Mouse (Mus musculus) ES-CJ7 (cell line): ENCODE data around the gene Zfp768.

Experiments
- DNase-seq: peaks from one replicate; pipeline ENCODE4 v3.0.0; 2011; ENCODE audit warnings: low read depth, low spot score

The Zfp768 gene

DNA sequence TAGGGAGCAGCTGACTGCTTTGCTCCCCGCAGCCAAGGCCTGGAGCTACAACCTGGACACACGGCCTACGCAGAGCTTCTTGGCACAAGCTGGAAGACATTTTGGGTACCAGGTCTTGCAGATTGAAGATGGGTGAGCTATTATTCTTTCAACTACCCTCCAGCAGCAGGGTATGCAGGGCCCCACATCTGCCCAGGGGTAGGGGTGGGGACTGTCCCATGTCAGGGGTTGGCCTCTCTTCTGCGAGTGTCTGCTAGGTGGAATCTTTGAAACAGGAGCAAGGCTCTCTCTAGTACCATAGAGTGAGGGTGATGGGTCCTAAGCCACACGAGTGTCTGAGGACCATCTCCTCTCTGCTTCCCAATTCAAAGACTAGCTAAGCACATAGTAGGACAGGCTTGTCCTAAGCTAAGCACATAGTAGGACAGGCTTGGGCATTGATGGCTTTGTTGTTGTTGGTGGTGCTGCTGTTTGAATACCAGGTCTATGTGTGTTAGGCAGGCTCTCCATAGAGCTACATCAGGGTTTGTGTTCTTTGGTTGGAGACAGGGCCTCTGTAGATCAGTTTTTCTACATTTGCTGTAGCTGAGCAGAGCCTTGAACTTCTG lies 47.7 kb downstream of the Zfp768 start:
- DNase-seq = no peak

DNA sequence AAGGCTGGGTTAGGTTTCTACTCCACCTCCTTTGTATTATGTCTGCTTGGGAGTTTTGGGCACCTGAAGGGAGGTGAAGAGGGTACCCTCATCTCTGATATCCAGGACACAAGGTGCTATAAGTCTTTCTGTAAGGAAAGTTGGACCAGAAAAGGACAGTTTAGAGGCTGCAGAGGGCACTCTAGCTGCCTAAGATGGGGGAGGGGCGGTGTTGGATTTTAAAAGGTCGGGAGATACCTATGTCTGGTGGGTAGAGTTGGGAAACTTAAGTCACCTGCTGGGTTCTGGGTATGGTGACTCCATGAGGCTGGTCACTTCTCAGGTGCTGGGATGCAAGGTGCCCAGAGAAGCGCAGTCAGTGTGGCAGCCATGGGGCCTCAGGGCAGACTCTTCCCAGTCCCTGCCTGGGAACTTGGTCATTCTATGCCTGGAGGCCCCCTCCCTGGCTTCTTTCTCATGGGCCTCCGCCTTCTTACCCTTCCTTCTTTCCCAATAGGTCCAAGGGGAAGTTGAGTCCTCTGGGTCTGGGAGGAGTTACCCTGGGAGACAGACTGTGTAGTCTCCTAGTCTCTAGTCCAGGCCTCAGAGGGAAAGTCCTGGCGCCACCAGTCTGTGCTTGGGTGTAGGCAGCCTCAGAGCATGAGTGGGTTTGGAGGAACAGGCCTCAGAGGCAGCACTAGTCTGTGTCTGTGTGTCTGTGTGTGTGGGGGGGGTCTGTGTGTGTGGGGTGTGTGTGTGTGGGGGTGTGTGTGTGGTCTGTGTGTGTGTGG lies 48.4 kb downstream of the Zfp768 start:
- no peak for DNase-seq

DNA sequence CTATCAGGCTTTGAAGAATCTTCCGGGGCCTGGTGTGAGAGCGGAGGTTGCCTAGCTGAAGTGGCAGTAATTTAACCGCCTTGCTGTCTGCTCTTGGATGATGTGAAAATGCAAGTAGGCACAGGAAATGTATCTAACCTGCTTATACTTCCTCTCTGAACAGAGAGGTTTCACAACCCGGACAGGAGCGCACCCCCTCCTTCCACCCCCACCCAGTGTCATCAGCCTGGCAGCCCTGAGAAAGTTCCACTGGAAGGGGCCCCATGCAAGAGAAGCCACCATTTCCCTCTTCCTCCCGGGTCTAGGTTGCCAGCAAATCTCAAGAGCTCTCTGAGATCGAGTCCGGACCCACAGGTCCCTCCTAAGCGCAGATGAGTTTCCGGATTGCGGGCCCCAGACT lies 49.3 kb downstream of the Zfp768 start, which contains the start of gene Itgal:
Gene Itgal, plus strand, starts transcription at position 163 of the 400 bp plus-strand sequence.
- no peak for DNase-seq
